Mouse (Mus musculus) liver, embryonic 14.5 days (tissue): ENCODE measurements around the gene Kras. TPM values are rescaled to one million over a fixed set of nuclear protein-coding genes. Genes with fewer than 3 reads are reported as not detected.
A peak's percentile ranks its signal among the peaks of the same experiment; 100 is the strongest.

Source experiments
- ATAC-seq: fragments of 200-750 bp; cut with Nextera tagmentation; 2 replicates; pipeline ENCODE4 v1.8.0; 2017; ENCODE audit warnings: moderate number of reproducible peaks, mild to moderate bottlenecking, moderate library complexity; ENCODE audit not compliant: insufficient read depth
- DNase-seq, 3 experiments: peaks; one replicate each; pipeline ENCODE4 v3.0.0-alpha.2; 2012 to 2013; ENCODE audit warnings: low read depth in 3 of 3, low spot score in 3 of 3
- H3K27ac ChIP-seq: fragments of 300-500 bp; sonication (generic); 2 replicates; pipeline ENCODE4 v1.5.1; 2014; ENCODE audit warnings: moderate library complexity, mild to moderate bottlenecking, control low read depth, inconsistent platforms
- H3K27me3 ChIP-seq: fragments of 300-500 bp; sonication (generic); 2 replicates; pipeline ENCODE4 v1.6.1; 2014; ENCODE audit warnings: mild to moderate bottlenecking, low read length, moderate library complexity; ENCODE audit not compliant: control insufficient read depth, insufficient read depth
- H3K36me3 ChIP-seq: fragments of 300-500 bp; sonication (generic); replicated peaks from 2 replicates; pipeline ENCODE4 v1.6.1; 2014; ENCODE audit warnings: low read depth; ENCODE audit not compliant: control insufficient read depth, insufficient read depth
- H3K4me1 ChIP-seq, 2 experiments: fragments of 200-500 bp in 1 of 2; fragments of 300-500 bp in 1 of 2; sonication (generic) in 1 of 2; replicated peaks; 2 replicates each; pipeline ENCODE4 v1.6.1; 2012 to 2014; ENCODE audit warnings: antibody characterized with exemption in 1 of 2, inconsistent platforms in 1 of 2, low read length in 1 of 2; ENCODE audit not compliant: control insufficient read depth in 2 of 2, insufficient read depth in 2 of 2
- H3K4me2 ChIP-seq: fragments of 300-500 bp; sonication (generic); 2 replicates; pipeline ENCODE4 v1.6.1; 2014; ENCODE audit warnings: low read depth, mild to moderate bottlenecking, control low read depth, moderate library complexity
- H3K4me3 ChIP-seq, 2 experiments: fragments of 200-500 bp in 1 of 2; fragments of 300-500 bp in 1 of 2; sonication (generic) in 1 of 2; 2 replicates each; pipeline ENCODE4 v1.5.1; 2012 to 2014; ENCODE audit warnings: low read depth in 2 of 2, low read length in 2 of 2, mild to moderate bottlenecking in 2 of 2, control low read depth in 1 of 2, inconsistent platforms in 1 of 2, moderate library complexity in 1 of 2; ENCODE audit not compliant: insufficient read depth in 1 of 2
- H3K9ac ChIP-seq: fragments of 300-500 bp; sonication (generic); replicated peaks from 2 replicates; pipeline ENCODE4 v1.6.1; 2014; ENCODE audit warnings: mild to moderate bottlenecking, control low read depth, moderate library complexity
- H3K9me3 ChIP-seq: fragments of 300-500 bp; sonication (generic); 2 replicates; pipeline ENCODE4 v1.6.1; 2016; ENCODE audit warnings: low read length, mixed read lengths; ENCODE audit not compliant: control insufficient read depth
- CTCF ChIP-seq: IDR thresholded peaks from 2 replicates; pipeline ENCODE4 v1.5.1; 2016; ENCODE audit warnings: antibody characterized with exemption, low read depth, control low read depth
- EP300 ChIP-seq: IDR thresholded peaks from 2 replicates; pipeline ENCODE4 v1.6.1; 2016; ENCODE audit warnings: antibody characterized with exemption, low read depth
- WGBS: fragments of 180-500 bp; shearing (Covaris S2); extraction: QIAGEN DNeasy Blood & Tissue Kit; methylation state at CpG from one replicate; pipeline ENCODE4 v1.1.7; 2014; ENCODE audit not compliant: insufficient replicate concordance; 5-methylcytosine and 5-hydroxymethylcytosine counted together
- polyA plus RNA-seq, 2 experiments: library from polyadenylated mRNA; depleted of rRNA in 1 of 2; stranded (reverse) in 1 of 2; unstranded in 1 of 2; fragments of >200 nt; fragmentation: Nextera tagmentation in 1 of 2; extraction: Ambion mirVana in 1 of 2; gene quantifications; 2 replicates each; pipeline versions ENCODE4 v1.2.1 to v1.2.3; 2012 to 2014

The Kras gene
- polyA plus RNA-seq (2012; rRNA removed) (12.1 and 17.8 TPM in 2 replicates), polyA plus RNA-seq (2014; fragmentation: Nextera tagmentation; extraction: Ambion mirVana) (47.0 and 52.2 TPM in 2 replicates)

DNA sequence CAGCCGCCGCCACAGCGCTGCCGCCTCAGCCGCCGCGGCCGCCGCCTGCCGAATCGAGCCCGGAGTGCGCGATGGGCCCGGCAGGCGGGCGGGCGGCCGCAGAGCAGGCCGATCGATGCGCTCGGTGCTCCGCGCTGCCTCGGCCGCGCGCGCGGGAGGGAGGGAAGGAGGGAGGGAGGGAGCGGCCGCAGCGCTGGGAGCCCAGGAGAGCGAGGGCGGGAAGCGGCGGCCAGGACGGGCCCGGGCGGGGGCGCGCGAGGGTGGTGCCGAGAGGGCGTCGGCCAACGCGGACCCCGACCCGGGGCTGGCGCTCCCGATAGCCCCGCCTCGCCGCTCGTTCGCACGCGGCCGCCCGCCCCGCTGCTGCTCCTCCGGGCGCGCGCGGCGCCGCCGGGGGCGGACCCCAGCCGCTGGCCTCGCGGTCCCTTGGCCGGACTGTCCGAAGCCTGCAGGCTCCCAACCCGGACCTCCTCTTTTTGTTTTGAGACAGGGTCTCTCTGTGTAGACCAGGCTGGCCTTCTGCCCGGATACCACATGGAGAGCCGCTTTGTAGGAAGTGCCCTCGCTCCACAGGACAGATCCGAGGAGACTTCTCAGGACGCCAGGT is at the start of gene Kras:
TSS of gene Kras (minus strand) at position 55 of the 607 bp plus-strand sequence.
- DNase-seq (peak; percentile 81 to 85 (median 85)), ATAC-seq (peak; percentile 92)
- H3K4me1 ChIP-seq = peaks cover 6 to 16% of the 10 kb centered on the region in 2 experiments
- H3K27ac ChIP-seq = peak within 1 kb of the TSS; percentile 51
- peak within 1 kb of the TSS; percentile 73 to 98 for H3K4me3 ChIP-seq
- TF ChIP-seq EP300 = no peak
- TF ChIP-seq CTCF = no peak
- no peaks in the 10 kb centered on the region for H3K27me3 ChIP-seq
- peak within 1 kb of the TSS; percentile 78 for H3K4me2 ChIP-seq
- H3K9ac ChIP-seq = peak within 1 kb of the TSS; percentile 98
- WGBS = under 1% methylated on average over 55 of the region's 83 CpGs
- peaks cover 11% of the 10 kb centered on the region; the same call in 1 of the 2 replicates for H3K36me3 ChIP-seq
- no peaks in the 10 kb centered on the region for H3K9me3 ChIP-seq

DNA sequence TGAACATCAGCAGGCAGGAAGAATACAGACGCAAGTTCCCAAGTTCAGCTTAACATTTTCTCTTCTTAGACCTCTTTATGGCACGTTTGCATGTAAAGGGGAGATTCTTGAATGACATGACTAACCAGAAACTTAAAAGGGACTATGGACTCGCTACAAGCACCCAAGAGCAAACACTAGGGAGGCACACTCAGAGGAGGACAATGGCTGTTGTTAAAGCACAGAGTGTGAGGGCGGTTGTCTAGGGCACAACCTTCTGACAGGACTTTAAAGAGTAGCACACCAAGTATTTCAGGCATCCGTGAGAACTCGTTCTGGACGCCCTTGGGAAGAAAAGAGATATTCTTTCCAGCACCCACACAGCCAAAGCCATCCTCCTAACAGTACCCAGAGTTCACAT is 47.6 kb upstream of the Kras start:
- H3K9me3 ChIP-seq = no peaks in the 10 kb centered on the region
- H3K27ac ChIP-seq = no peak overlapping the region
- no peak overlapping the region for H3K4me3 ChIP-seq
- no peaks in the 10 kb centered on the region for H3K27me3 ChIP-seq
- no peak for TF ChIP-seq CTCF
- TF ChIP-seq EP300 = no peak
- no peaks in the 10 kb centered on the region for H3K36me3 ChIP-seq
- H3K4me1 ChIP-seq = peaks cover 0 to 14% of the 10 kb centered on the region in 2 experiments; a peak in 2 of 4 replicates
- WGBS = 48% methylated on average over 7 of the region's 7 CpGs
- DNase-seq (no peak), ATAC-seq (no peak)
- H3K4me2 ChIP-seq = no peak overlapping the region
- no peak overlapping the region for H3K9ac ChIP-seq

DNA sequence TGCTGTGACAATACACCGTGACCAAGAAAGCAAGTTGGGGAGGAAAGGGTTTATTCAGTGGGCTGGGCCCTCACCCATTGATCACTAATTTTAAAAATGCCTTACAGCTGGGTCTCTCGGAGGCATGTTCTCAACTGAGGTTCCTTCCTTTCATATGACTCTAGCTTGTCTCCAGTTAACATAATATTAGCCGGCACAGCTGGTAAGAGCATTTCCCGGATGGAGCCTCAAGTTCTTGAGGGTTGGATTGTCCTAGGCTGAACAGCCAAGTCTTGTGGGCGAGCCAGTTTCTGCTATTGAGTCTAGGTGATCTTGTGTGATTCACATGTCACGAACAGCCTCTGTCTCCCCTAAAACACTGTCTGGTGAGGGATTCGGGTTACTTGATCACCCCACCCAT is 46.9 kb upstream of the Kras start:
- DNase-seq = no peak
- Histone ChIP-seq H3K4me3 (no peak overlapping the region), H3K9ac (no peak overlapping the region), H3K4me2 (no peak overlapping the region), H3K27me3 (no peaks in the 10 kb centered on the region), H3K9me3 (no peaks in the 10 kb centered on the region), H3K36me3 (no peaks in the 10 kb centered on the region), H3K4me1 (peaks cover 0 to 8% of the 10 kb centered on the region in 2 experiments; a peak in 2 of 4 replicates), H3K27ac (no peak overlapping the region)
- no peak for TF ChIP-seq CTCF
- TF ChIP-seq EP300 = no peak
- ATAC-seq = no peak
- 62% methylated on average over 7 of the region's 7 CpGs for WGBS

DNA sequence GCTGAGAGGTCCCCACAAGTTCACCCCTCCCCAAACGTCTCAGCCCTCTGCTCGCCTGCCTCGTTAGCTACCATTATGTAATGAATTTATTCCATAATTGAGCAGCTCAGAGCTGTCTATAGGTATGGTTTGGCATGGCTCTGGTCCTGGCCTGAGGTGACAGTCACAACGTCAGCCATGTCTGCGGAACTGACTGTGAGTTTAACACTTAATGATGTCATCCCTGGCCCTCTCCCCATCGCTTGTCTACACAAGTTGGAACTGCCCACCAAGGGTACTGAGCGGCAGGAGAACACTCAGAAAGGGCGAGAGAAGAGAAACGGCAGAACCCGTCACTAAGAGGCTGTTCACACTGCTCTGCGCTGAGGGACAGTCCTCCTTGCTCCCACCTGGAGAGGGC is 45.1 kb upstream of the Kras start:
- Histone ChIP-seq H3K27ac (no peak overlapping the region), H3K36me3 (no peaks in the 10 kb centered on the region), H3K9me3 (no peaks in the 10 kb centered on the region), H3K4me2 (no peak overlapping the region), H3K9ac (no peak overlapping the region), H3K4me3 (no peak overlapping the region), H3K27me3 (no peaks in the 10 kb centered on the region), H3K4me1 (peaks cover 0 to 8% of the 10 kb centered on the region in 2 experiments; a peak in 2 of 4 replicates)
- TF ChIP-seq EP300 (no peak), CTCF (no peak)
- DNase-seq (no peak), ATAC-seq (no peak)
- WGBS = 60% methylated on average over 11 of the region's 11 CpGs

DNA sequence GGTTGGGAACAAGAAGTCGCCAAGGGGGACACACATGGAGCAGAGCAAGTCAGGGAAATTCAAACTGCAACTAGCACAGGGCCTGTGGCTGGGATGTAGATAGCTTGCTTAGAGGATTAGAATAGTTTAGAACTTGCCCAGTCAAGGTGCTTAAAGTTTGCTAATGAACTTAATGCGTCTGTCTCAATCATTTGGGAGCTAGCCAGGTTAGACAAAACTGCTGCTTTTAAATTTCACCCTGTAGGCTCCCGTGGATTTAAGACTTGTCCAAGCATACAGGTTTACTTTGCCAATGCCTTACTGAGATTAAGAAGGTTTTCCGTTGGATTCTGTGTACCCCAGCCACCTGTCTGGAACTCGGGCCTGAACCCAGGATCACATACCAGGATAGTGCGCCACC is 43.1 kb upstream of the Kras start:
- DNase-seq (no peak), ATAC-seq (no peak)
- 57% methylated on average over 6 of the region's 6 CpGs for whole genome bisulfite sequencing
- H3K36me3 ChIP-seq = no peaks in the 10 kb centered on the region
- H3K9me3 ChIP-seq = no peaks in the 10 kb centered on the region
- no peak overlapping the region for H3K4me3 ChIP-seq
- no peak overlapping the region for H3K4me2 ChIP-seq
- H3K4me1 ChIP-seq = peaks cover 0 to 5% of the 10 kb centered on the region in 2 experiments; a peak in 2 of 4 replicates
- H3K27me3 ChIP-seq = no peaks in the 10 kb centered on the region
- no peak overlapping the region for H3K27ac ChIP-seq
- TF ChIP-seq CTCF (no peak), EP300 (no peak)
- H3K9ac ChIP-seq = no peak overlapping the region
